Mouse (Mus musculus) brain, embryonic 14.5 days (tissue): Measurements from ENCODE around the gene Mob3b. TPM values are rescaled to one million over a fixed set of nuclear protein-coding genes. Genes with fewer than 3 reads are reported as not detected.
A peak's percentile ranks its signal among the peaks of the same experiment; 100 is the strongest.

Experiments
- DNase-seq: peaks from one replicate; pipeline ENCODE4 v3.0.0-alpha.2; 2011; ENCODE audit warnings: low read depth
- CTCF ChIP-seq: fragments of 200-500 bp; IDR thresholded peaks from 2 replicates; pipeline ENCODE4 v1.5.1; 2012; ENCODE audit warnings: inconsistent platforms, mild to moderate bottlenecking, moderate library complexity, borderline replicate concordance; ENCODE audit not compliant: insufficient read depth, insufficient read length; ENCODE audit errors: extremely low read depth
- POLR2A ChIP-seq: fragments of 200-500 bp; IDR thresholded peaks from 2 replicates; pipeline ENCODE4 v1.6.1; 2012; ENCODE audit warnings: mild to moderate bottlenecking, inconsistent platforms, borderline replicate concordance; ENCODE audit not compliant: poor library complexity, insufficient read depth, insufficient read length, severe bottlenecking; ENCODE audit errors: extremely low read depth
- polyA plus RNA-seq: library from polyadenylated mRNA; depleted of rRNA; stranded (reverse); fragments of >200 nt; gene quantifications from 2 replicates; pipeline ENCODE4 v1.2.3, GENCODE M21; 2012

The Mob3b gene
- polyA plus RNA-seq, 1 experiment: 2.9 TPM

- TF ChIP-seq POLR2A: no peak
- no peak for TF ChIP-seq CTCF
Measured at GRCm38 (mm10) chr4:35037824-35038223, 119.5 kb downstream of the Mob3b start.

GRCm38 (mm10) chr4:35034504-35035290, 122.6 kb downstream of the Mob3b start:
- no peak for DNase-seq
- no peak for TF ChIP-seq POLR2A
- TF ChIP-seq CTCF: no peak

More at GRCm38 (mm10) chr4:35037824-35038223, 119.5 kb downstream of the Mob3b start:
- DNase-seq: no peak

GRCm38 (mm10) chr4:35032758-35033157, 124.5 kb downstream of the Mob3b start:
- DNase-seq: no peak
- TF ChIP-seq POLR2A (no peak), CTCF (no peak)

GRCm38 (mm10) chr4:35031623-35032022, 125.7 kb downstream of the Mob3b start:
- DNase-seq: no peak
- TF ChIP-seq CTCF: no peak

GRCm38 (mm10) chr4:35031141-35031540, 126.1 kb downstream of the Mob3b start:
- peak; percentile 30 for DNase-seq
- TF ChIP-seq POLR2A: no peak
- no peak for TF ChIP-seq CTCF

- TF ChIP-seq POLR2A: no peak
- no peak for TF ChIP-seq CTCF
Measured at GRCm38 (mm10) chr4:35018416-35018815, 138.9 kb downstream of the Mob3b start.

GRCm38 (mm10) chr4:35012401-35013307, 144.6 kb downstream of the Mob3b start:
- no peak for TF ChIP-seq CTCF
- peak; percentile 40 for DNase-seq

More at GRCm38 (mm10) chr4:35018416-35018815, 138.9 kb downstream of the Mob3b start:
- DNase-seq: no peak

- peak; percentile 61 for DNase-seq
- TF ChIP-seq POLR2A (no peak), CTCF (no peak)
Measured at GRCm38 (mm10) chr4:35006541-35007260, 150.6 kb downstream of the Mob3b start.

GRCm38 (mm10) chr4:35006056-35006455, 151.2 kb downstream of the Mob3b start:
- TF ChIP-seq CTCF: no peak
- TF ChIP-seq POLR2A: no peak
- peak; percentile 89 for DNase-seq

GRCm38 (mm10) chr4:35005068-35005769, 152.1 kb downstream of the Mob3b start:
- TF ChIP-seq POLR2A (no peak), CTCF (no peak)
- DNase-seq: no peak
